Mouse (Mus musculus): ENCODE results near the gene Adh1. TPM values are rescaled to one million over a fixed set of nuclear protein-coding genes. Genes with fewer than 3 reads are reported as not detected.

The Adh1 gene
- total and polyA plus RNA-seq, 2 experiments from 2014 or later: 2.2 to 3.0 TPM

GRCm38 (mm10) chr3:138335566-138335965 lies 74.8 kb downstream of the Adh1 start:
- no peak for ATAC-seq
- Histone ChIP-seq H3K36me3 (ENCODE audit: insufficient read depth) (no peaks in the 10 kb centered on the region), H3K27ac (ENCODE audit: low read depth, low read length) (no peak overlapping the region), H3K4me3 (ENCODE audit: low read depth, low read length) (no peak overlapping the region), H3K9me3 (ENCODE audit: low read length) (no peaks in the 10 kb centered on the region), H3K9ac (no peak overlapping the region), H3K27me3 (ENCODE audit: insufficient read depth, low read length) (no peaks in the 10 kb centered on the region), H3K4me2 (ENCODE audit: low read depth) (no peak overlapping the region), H3K4me1 (ENCODE audit: insufficient read depth) (no peaks in the 10 kb centered on the region)
- TF ChIP-seq CTCF (IDR thresholded peaks at IDR 0.05; ENCODE audit: low read depth): no peak
- WGBS: 98% methylated on average over 1 of the region's 1 CpGs
- no peak for DNase-seq

- WGBS: 55% methylated on average over 3 of the region's 3 CpGs
- Histone ChIP-seq H3K27me3 (ENCODE audit: insufficient read depth, low read length) (no peaks in the 10 kb centered on the region), H3K9ac (no peak overlapping the region), H3K36me3 (ENCODE audit: insufficient read depth) (no peaks in the 10 kb centered on the region), H3K9me3 (ENCODE audit: low read length) (no peaks in the 10 kb centered on the region), H3K27ac (ENCODE audit: low read depth, low read length) (no peak overlapping the region), H3K4me1 (ENCODE audit: insufficient read depth) (no peaks in the 10 kb centered on the region), H3K4me2 (ENCODE audit: low read depth) (no peak overlapping the region), H3K4me3 (ENCODE audit: low read depth, low read length) (no peak overlapping the region)
- DNase-seq (no peak), ATAC-seq (no peak)
- no peak for TF ChIP-seq CTCF (IDR thresholded peaks at IDR 0.05; ENCODE audit: low read depth)
Measured at GRCm38 (mm10) chr3:138336104-138336754, 75.4 kb downstream of the Adh1 start.

Other genes with a start within 250 kb of the Adh1 start
- 0.19 and 0.77 TPM in 2 replicates for gene 1110002E22Rik, start 195.9 kb upstream of the Adh1 start, total RNA-seq (2014; rRNA removed)
- 0.05 and 0.07 TPM in 2 replicates for gene 1110002E22Rik, start 195.9 kb upstream of the Adh1 start, polyA plus RNA-seq (2015; fragmentation: Nextera tagmentation; extraction: Ambion mirVana)
- 0.15 and 0.38 TPM in 2 replicates for gene Gm5105, start 193.6 kb upstream of the Adh1 start, total RNA-seq (2014; rRNA removed)
- 0.15 TPM in 2 replicates for gene Gm5105, start 193.6 kb upstream of the Adh1 start, polyA plus RNA-seq (2015; fragmentation: Nextera tagmentation; extraction: Ambion mirVana)
- 2.5 and 7.2 TPM in 2 replicates for gene Trmt10a, start 117.5 kb upstream of the Adh1 start, total RNA-seq (2014; rRNA removed)
- gene Trmt10a, start 117.5 kb upstream of the Adh1 start, polyA plus RNA-seq (2015; fragmentation: Nextera tagmentation; extraction: Ambion mirVana): 5.1 and 6.2 TPM in 2 replicates
- gene Mttp, start 116.0 kb upstream of the Adh1 start, total RNA-seq (2014; rRNA removed): 6.4 and 7.5 TPM in 2 replicates
- 4.6 and 5.0 TPM in 2 replicates for gene Mttp, start 116.0 kb upstream of the Adh1 start, polyA plus RNA-seq (2015; fragmentation: Nextera tagmentation; extraction: Ambion mirVana)
- not detected in 2 replicates for gene 4930579F01Rik, start 67.2 kb upstream of the Adh1 start, total RNA-seq (2014; rRNA removed)
- gene 4930579F01Rik, start 67.2 kb upstream of the Adh1 start, polyA plus RNA-seq (2015; fragmentation: Nextera tagmentation; extraction: Ambion mirVana): 0.09 TPM in 1 of 2 replicates, not detected in the other
- gene Adh7, start 43.2 kb upstream of the Adh1 start, total RNA-seq (2014; rRNA removed): 0.62 and 1.6 TPM in 2 replicates
- 1.0 TPM in 2 replicates for gene Adh7, start 43.2 kb upstream of the Adh1 start, polyA plus RNA-seq (2015; fragmentation: Nextera tagmentation; extraction: Ambion mirVana)
- gene Adh6a, start 52.3 kb downstream of the Adh1 start, total RNA-seq (2014; rRNA removed): not detected in 2 replicates
- gene Adh6a, start 52.3 kb downstream of the Adh1 start, polyA plus RNA-seq (2015; fragmentation: Nextera tagmentation; extraction: Ambion mirVana): not detected in 2 replicates
- gene Adh6b, start 80.8 kb downstream of the Adh1 start, total RNA-seq (2014; rRNA removed): 0.19 and 1.0 TPM in 2 replicates
- gene Adh6b, start 80.8 kb downstream of the Adh1 start, polyA plus RNA-seq (2015; fragmentation: Nextera tagmentation; extraction: Ambion mirVana): 0.14 TPM in 1 of 2 replicates, not detected in the other
- gene Adh4, start 154.5 kb downstream of the Adh1 start, total RNA-seq (2014; rRNA removed): not detected in 2 replicates
- not detected in 2 replicates for gene Adh4, start 154.5 kb downstream of the Adh1 start, polyA plus RNA-seq (2015; fragmentation: Nextera tagmentation; extraction: Ambion mirVana)
- 150 and 168 TPM in 2 replicates for gene Adh5, start 182.1 kb downstream of the Adh1 start, total RNA-seq (2014; rRNA removed)
- gene Adh5, start 182.1 kb downstream of the Adh1 start, polyA plus RNA-seq (2015; fragmentation: Nextera tagmentation; extraction: Ambion mirVana): 230 and 273 TPM in 2 replicates
- 61.8 and 66.9 TPM in 2 replicates for gene Metap1, start 228.5 kb downstream of the Adh1 start, total RNA-seq (2014; rRNA removed)
- gene Metap1, start 228.5 kb downstream of the Adh1 start, polyA plus RNA-seq (2015; fragmentation: Nextera tagmentation; extraction: Ambion mirVana): 43.0 and 50.2 TPM in 2 replicates